Mouse (Mus musculus) liver, embryonic 14.5 days (tissue): Measurements from ENCODE around the gene Vapb. TPM values are rescaled to one million over a fixed set of nuclear protein-coding genes. Genes with fewer than 3 reads are reported as not detected.
"Not testable (repeated sequence)": the region's sequence is repeated elsewhere in the genome, so short reads cannot be mapped to it uniquely, and the experiment has no call there.

ENCODE experiments used
- ATAC-seq: fragments of 200-750 bp; cut with Nextera tagmentation; 2 replicates; pipeline ENCODE4 v1.8.0; 2017; ENCODE audit warnings: moderate number of reproducible peaks, mild to moderate bottlenecking, moderate library complexity; ENCODE audit not compliant: insufficient read depth
- DNase-seq, 3 experiments: peaks; one replicate each; pipeline ENCODE4 v3.0.0-alpha.2; 2012 to 2013; ENCODE audit warnings: low read depth in 3 of 3, low spot score in 3 of 3
- H3K27ac ChIP-seq: fragments of 300-500 bp; sonication (generic); 2 replicates; pipeline ENCODE4 v1.5.1; 2014; ENCODE audit warnings: moderate library complexity, mild to moderate bottlenecking, control low read depth, inconsistent platforms
- H3K27me3 ChIP-seq: fragments of 300-500 bp; sonication (generic); 2 replicates; pipeline ENCODE4 v1.6.1; 2014; ENCODE audit warnings: mild to moderate bottlenecking, low read length, moderate library complexity; ENCODE audit not compliant: control insufficient read depth, insufficient read depth
- H3K36me3 ChIP-seq: fragments of 300-500 bp; sonication (generic); replicated peaks from 2 replicates; pipeline ENCODE4 v1.6.1; 2014; ENCODE audit warnings: low read depth; ENCODE audit not compliant: control insufficient read depth, insufficient read depth
- H3K4me1 ChIP-seq, 2 experiments: fragments of 200-500 bp in 1 of 2; fragments of 300-500 bp in 1 of 2; sonication (generic) in 1 of 2; replicated peaks; 2 replicates each; pipeline ENCODE4 v1.6.1; 2012 to 2014; ENCODE audit warnings: antibody characterized with exemption in 1 of 2, inconsistent platforms in 1 of 2, low read length in 1 of 2; ENCODE audit not compliant: control insufficient read depth in 2 of 2, insufficient read depth in 2 of 2
- H3K4me2 ChIP-seq: fragments of 300-500 bp; sonication (generic); 2 replicates; pipeline ENCODE4 v1.6.1; 2014; ENCODE audit warnings: low read depth, mild to moderate bottlenecking, control low read depth, moderate library complexity
- H3K4me3 ChIP-seq, 2 experiments: fragments of 200-500 bp in 1 of 2; fragments of 300-500 bp in 1 of 2; sonication (generic) in 1 of 2; 2 replicates each; pipeline ENCODE4 v1.5.1; 2012 to 2014; ENCODE audit warnings: low read depth in 2 of 2, low read length in 2 of 2, mild to moderate bottlenecking in 2 of 2, control low read depth in 1 of 2, inconsistent platforms in 1 of 2, moderate library complexity in 1 of 2; ENCODE audit not compliant: insufficient read depth in 1 of 2
- H3K9ac ChIP-seq: fragments of 300-500 bp; sonication (generic); replicated peaks from 2 replicates; pipeline ENCODE4 v1.6.1; 2014; ENCODE audit warnings: mild to moderate bottlenecking, control low read depth, moderate library complexity
- H3K9me3 ChIP-seq: fragments of 300-500 bp; sonication (generic); 2 replicates; pipeline ENCODE4 v1.6.1; 2016; ENCODE audit warnings: low read length, mixed read lengths; ENCODE audit not compliant: control insufficient read depth
- CTCF ChIP-seq: IDR thresholded peaks from 2 replicates; pipeline ENCODE4 v1.5.1; 2016; ENCODE audit warnings: antibody characterized with exemption, low read depth, control low read depth
- EP300 ChIP-seq: IDR thresholded peaks from 2 replicates; pipeline ENCODE4 v1.6.1; 2016; ENCODE audit warnings: antibody characterized with exemption, low read depth
- WGBS: fragments of 180-500 bp; shearing (Covaris S2); extraction: QIAGEN DNeasy Blood & Tissue Kit; methylation state at CpG from one replicate; pipeline ENCODE4 v1.1.7; 2014; ENCODE audit not compliant: insufficient replicate concordance; 5-methylcytosine and 5-hydroxymethylcytosine counted together
- polyA plus RNA-seq, 2 experiments: library from polyadenylated mRNA; depleted of rRNA in 1 of 2; stranded (reverse) in 1 of 2; unstranded in 1 of 2; fragments of >200 nt; fragmentation: Nextera tagmentation in 1 of 2; extraction: Ambion mirVana in 1 of 2; gene quantifications; 2 replicates each; pipeline versions ENCODE4 v1.2.1 to v1.2.3; 2012 to 2014

The Vapb gene
- polyA plus RNA-seq, 2 experiments = 5.8 to 8.3 TPM

DNA sequence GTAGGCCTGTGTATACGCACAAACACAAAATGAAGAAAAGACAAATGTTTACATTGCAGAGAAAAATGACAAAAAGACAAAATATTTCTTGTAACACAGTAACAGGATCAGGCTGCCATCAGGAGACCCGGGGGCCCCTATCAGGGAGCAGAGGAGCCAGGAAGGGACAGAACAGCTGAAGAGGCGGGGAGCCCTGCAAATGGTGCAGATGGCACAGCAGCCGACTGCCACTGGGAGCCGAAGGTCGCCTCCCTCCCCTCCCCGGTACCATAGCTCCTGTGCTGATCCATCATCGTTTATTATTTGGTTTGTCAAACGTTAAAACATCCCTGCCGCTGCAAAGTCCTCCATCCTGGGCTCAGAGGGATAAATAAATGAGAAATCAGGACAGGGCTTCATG is 24.7 kb upstream of the Vapb start:
- Histone ChIP-seq H3K36me3 (no peaks in the 10 kb centered on the region), H3K4me1 (peaks cover 0 to 2% of the 10 kb centered on the region in 2 experiments; a peak in 1 of 4 replicates), H3K9me3 (no peaks in the 10 kb centered on the region), H3K27me3 (no peaks in the 10 kb centered on the region), H3K9ac (no peak overlapping the region), H3K4me2 (no peak overlapping the region), H3K27ac (no peak overlapping the region), H3K4me3 (no peak overlapping the region)
- DNase-seq = no peak
- WGBS = 61% methylated on average over 10 of the region's 10 CpGs
- no peak for ATAC-seq
- TF ChIP-seq CTCF = no peak
- TF ChIP-seq EP300 = no peak

DNA sequence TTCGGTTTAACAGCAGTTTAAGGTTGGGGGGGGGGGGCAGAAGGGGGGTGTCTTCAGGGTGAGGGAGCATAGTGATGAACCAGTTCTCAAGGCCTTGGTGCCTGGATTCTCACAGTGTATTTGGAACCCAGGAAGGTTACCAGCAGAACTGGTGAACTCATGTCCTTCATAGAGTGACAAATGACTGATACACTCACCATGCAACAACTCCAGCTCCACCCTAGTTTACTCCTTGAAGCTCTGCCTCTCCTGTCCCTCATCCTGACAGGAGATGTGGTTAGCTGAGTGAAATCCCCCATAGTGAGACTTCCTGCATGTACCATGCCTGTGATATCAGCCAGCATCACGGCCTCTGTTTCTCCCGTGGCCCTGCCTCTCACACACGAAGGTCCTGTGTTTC is 24.1 kb upstream of the Vapb start:
- H3K4me2 ChIP-seq = no peak overlapping the region
- no peaks in the 10 kb centered on the region for H3K9me3 ChIP-seq
- no peak overlapping the region for H3K9ac ChIP-seq
- no peak for ATAC-seq
- DNase-seq = no peak
- no peaks in the 10 kb centered on the region for H3K36me3 ChIP-seq
- H3K27me3 ChIP-seq = no peaks in the 10 kb centered on the region
- TF ChIP-seq EP300 = no peak
- H3K4me1 ChIP-seq = peaks cover 0 to 2% of the 10 kb centered on the region in 2 experiments; a peak in 1 of 4 replicates
- WGBS = 54% methylated on average over 4 of the region's 4 CpGs
- H3K4me3 ChIP-seq = no peak overlapping the region
- no peak overlapping the region for H3K27ac ChIP-seq

DNA sequence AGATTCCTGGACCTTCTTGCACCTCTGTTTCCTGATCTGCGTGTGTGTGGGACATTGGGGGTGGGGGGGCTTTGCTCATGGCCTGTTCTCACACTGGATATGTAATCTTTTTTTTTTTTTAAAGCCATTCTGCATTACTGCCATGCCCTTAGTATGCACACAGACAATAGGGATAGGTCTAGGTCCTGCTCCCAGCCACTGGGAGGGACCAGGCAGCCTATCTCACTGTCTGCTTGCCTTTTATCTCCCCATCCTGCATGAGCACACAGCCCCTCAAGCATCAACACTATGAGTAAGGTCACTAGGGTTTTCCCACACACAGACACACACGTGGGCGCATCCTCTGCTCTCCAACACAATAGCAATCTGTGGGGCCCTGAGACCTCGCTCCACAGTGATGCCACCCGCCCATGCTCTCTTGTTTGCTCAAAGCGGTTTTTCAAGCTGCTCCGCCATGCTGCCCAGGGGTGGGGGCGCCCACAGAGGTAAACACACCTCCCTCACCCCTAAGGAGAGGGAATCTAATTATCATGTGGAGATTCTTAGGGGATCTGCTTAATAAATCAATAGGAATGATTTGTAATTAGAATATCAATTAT is 22.6 kb upstream of the Vapb start:
- Histone ChIP-seq H3K36me3 (no peaks in the 10 kb centered on the region), H3K27me3 (no peaks in the 10 kb centered on the region), H3K4me3 (no peak overlapping the region), H3K4me1 (0 out of 4 replicates have a peak, but pooled peaks cover 0 to 2% of the 10 kb centered on the region in 2 experiments), H3K4me2 (no peak overlapping the region), H3K27ac (no peak overlapping the region), H3K9me3 (no peaks in the 10 kb centered on the region), H3K9ac (no peak overlapping the region)
- 58% methylated on average over 8 of the region's 8 CpGs for WGBS
- DNase-seq (no peak), ATAC-seq (no peak)
- TF ChIP-seq EP300 (no peak), CTCF (no peak)

GRCm38 (mm10) chr2:173716966-173717365 is 20.3 kb upstream of the Vapb start:
- WGBS = 75% methylated on average over 5 of the region's 5 CpGs
- H3K27ac ChIP-seq = no peak overlapping the region

GRCm38 (mm10) chr2:173719115-173719514 is 18.2 kb upstream of the Vapb start, which contains the start of gene 1700010B08Rik:
Gene 1700010B08Rik, plus strand, starts transcription at chr2:173719415.
- 75% methylated on average over 6 of the region's 7 CpGs for WGBS
- not testable (repeated sequence) for H3K4me3 ChIP-seq, H3K27ac ChIP-seq, H3K4me1 ChIP-seq, H3K9me3 ChIP-seq, H3K36me3 ChIP-seq, H3K9ac ChIP-seq, ATAC-seq, H3K27me3 ChIP-seq, DNase-seq, H3K4me2 ChIP-seq

More at GRCm38 (mm10) chr2:173716966-173717365, 20.3 kb upstream of the Vapb start:
- no peaks in the 10 kb centered on the region for H3K27me3 ChIP-seq
- no peaks in the 10 kb centered on the region for H3K4me1 ChIP-seq
- TF ChIP-seq EP300 = no peak
- no peak for TF ChIP-seq CTCF
- H3K4me2 ChIP-seq = no peak overlapping the region
- no peak overlapping the region for H3K4me3 ChIP-seq
- ATAC-seq (no peak), DNase-seq (no peak)
- no peaks in the 10 kb centered on the region for H3K36me3 ChIP-seq
- H3K9ac ChIP-seq = no peak overlapping the region
- H3K9me3 ChIP-seq = no peaks in the 10 kb centered on the region
